Mouse (Mus musculus) lung, embryonic 14.5 days (tissue): ENCODE data around the gene Bmp8b. TPM values are rescaled to one million over a fixed set of nuclear protein-coding genes. Genes with fewer than 3 reads are reported as not detected.
"Not testable (repeated sequence)": the region's sequence is repeated elsewhere in the genome, so short reads cannot be mapped to it uniquely, and the experiment has no call there.

Experiments used
- ATAC-seq: fragments of 200-750 bp; cut with Nextera tagmentation; 2 replicates; pipeline ENCODE4 v1.8.0; 2017; ENCODE audit warnings: mild to moderate bottlenecking, moderate TSS enrichment, moderate library complexity; ENCODE audit not compliant: insufficient read depth
- DNase-seq: peaks from one replicate; pipeline ENCODE4 v3.0.0-alpha.2; 2015
- H3K27ac ChIP-seq: fragments of 300-500 bp; sonication (generic); 2 replicates; pipeline ENCODE4 v1.5.1; 2014; ENCODE audit warnings: low read depth, mild to moderate bottlenecking, moderate library complexity
- H3K27me3 ChIP-seq: fragments of 300-500 bp; sonication (generic); 2 replicates; pipeline ENCODE4 v1.6.1; 2014; ENCODE audit warnings: low read length, control low read depth; ENCODE audit not compliant: insufficient read depth
- H3K36me3 ChIP-seq: fragments of 300-500 bp; sonication (generic); 2 replicates; pipeline ENCODE4 v1.6.1; 2014; ENCODE audit warnings: control low read depth; ENCODE audit not compliant: insufficient read depth
- H3K4me1 ChIP-seq: fragments of 300-500 bp; sonication (generic); 2 replicates; pipeline ENCODE4 v1.6.1; 2014; ENCODE audit warnings: antibody characterized with exemption, control low read depth; ENCODE audit not compliant: insufficient read depth
- H3K4me2 ChIP-seq: fragments of 300-500 bp; sonication (generic); 2 replicates; pipeline ENCODE4 v1.6.1; 2014; ENCODE audit warnings: mild to moderate bottlenecking
- H3K4me3 ChIP-seq: fragments of 300-500 bp; sonication (generic); 2 replicates; pipeline ENCODE4 v1.5.1; 2014; ENCODE audit warnings: low read depth, low read length
- H3K9ac ChIP-seq: fragments of 300-500 bp; sonication (generic); 2 replicates; pipeline ENCODE4 v1.6.1; 2014
- H3K9me3 ChIP-seq: fragments of 300-500 bp; sonication (generic); 2 replicates; pipeline ENCODE4 v1.6.1; 2016; ENCODE audit warnings: low read depth, low read length, control low read depth
- CTCF ChIP-seq: IDR thresholded peaks from 2 replicates; pipeline ENCODE4 v1.5.1; 2016; ENCODE audit warnings: antibody characterized with exemption, low read depth
- WGBS: fragments of 180-500 bp; shearing (Covaris S2); extraction: QIAGEN DNeasy Blood & Tissue Kit; methylation state at CpG from one replicate; pipeline ENCODE4 v1.1.7; 2014; 5-methylcytosine and 5-hydroxymethylcytosine counted together
- polyA plus RNA-seq: library from polyadenylated mRNA; unstranded; fragments of >200 nt; fragmentation: Nextera tagmentation; extraction: Ambion mirVana; gene quantifications from 2 replicates; pipeline ENCODE4 v1.2.1, GENCODE M21; 2014

The Bmp8b gene
- polyA plus RNA-seq, 1 experiment from 2014 or later: 0.79 TPM

DNA sequence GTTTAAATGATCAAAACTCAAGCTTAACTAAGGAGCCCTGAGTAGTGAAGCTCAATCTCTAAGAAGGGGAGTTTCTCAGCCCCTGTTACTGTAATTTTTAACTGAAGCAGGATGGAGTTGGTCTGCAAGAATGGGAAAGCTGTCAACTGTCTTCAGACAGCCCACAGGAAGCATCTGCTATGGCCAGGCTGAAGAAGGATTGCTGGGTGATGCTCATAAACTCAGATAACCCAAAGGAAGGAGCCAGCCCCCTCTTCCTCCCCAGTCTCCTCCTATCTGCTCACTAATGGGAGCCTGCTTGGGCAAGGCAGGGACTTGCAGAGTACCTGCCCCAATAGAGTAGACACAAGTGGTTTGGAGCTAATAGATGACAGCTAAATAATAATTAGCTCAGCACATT is 50.9 kb downstream of the Bmp8b start:
- no peaks in the 10 kb centered on the region for H3K9me3 ChIP-seq
- H3K4me3 ChIP-seq: no peak overlapping the region
- no peaks in the 10 kb centered on the region for H3K4me1 ChIP-seq
- ATAC-seq (no peak), DNase-seq (no peak)
- H3K4me2 ChIP-seq: no peak overlapping the region
- H3K27ac ChIP-seq: no peak overlapping the region
- no peak overlapping the region for H3K9ac ChIP-seq
- H3K36me3 ChIP-seq: no peaks in the 10 kb centered on the region
- TF ChIP-seq CTCF: no peak
- H3K27me3 ChIP-seq: no peaks in the 10 kb centered on the region

DNA sequence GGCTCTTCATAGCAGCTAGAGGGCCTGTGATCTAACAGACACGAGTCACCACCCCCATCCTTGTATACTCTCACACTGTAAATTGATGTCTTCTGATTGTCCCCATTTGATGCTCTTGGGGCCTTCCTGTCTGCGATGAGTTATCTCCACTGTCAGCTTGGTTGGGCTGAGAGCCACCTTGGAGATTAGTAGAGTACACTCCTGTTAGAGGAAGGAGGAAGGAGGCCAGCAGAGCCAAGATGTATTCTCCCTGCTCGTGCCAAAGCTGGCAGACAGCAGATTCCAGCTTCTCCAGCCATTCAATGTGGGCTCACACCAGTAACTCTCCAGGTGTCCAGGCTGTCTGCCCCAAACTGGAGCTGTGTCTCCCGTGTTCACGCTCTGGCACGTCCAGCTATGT is 55.6 kb downstream of the Bmp8b start:
- Histone ChIP-seq H3K4me1 (no peaks in the 10 kb centered on the region), H3K27ac (no peak overlapping the region), H3K9me3 (no peaks in the 10 kb centered on the region), H3K4me2 (no peak overlapping the region), H3K9ac (no peak overlapping the region), H3K27me3 (no peaks in the 10 kb centered on the region), H3K4me3 (no peak overlapping the region), H3K36me3 (no peaks in the 10 kb centered on the region)
- DNase-seq (no peak), ATAC-seq (no peak)
- TF ChIP-seq CTCF: no peak
- WGBS: 67% methylated on average over 6 of the region's 6 CpGs

DNA sequence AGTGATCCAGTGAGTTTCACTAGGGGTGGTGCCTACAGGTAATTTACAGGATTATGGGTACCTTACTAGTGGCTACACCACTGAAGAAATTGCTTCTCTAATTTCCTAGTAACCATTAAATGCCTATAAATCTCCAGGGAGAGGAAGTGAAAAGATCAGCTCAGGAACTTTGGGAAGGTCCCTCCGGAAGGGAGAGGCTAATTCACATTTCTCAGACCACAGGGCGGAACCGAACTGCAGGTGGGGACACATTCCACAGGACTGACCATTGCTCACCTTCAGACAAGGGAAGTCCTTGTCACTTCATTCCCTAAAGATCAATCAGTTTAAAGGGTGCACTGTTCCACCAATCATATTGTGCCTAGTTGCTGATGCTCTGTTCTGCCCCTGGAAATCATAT is 56.3 kb downstream of the Bmp8b start:
- not testable (repeated sequence) for H3K4me3 ChIP-seq, H3K4me1 ChIP-seq, H3K9me3 ChIP-seq, H3K36me3 ChIP-seq, H3K27ac ChIP-seq, DNase-seq, H3K27me3 ChIP-seq, H3K9ac ChIP-seq, H3K4me2 ChIP-seq, ATAC-seq
- WGBS: 80% methylated on average over 3 of the region's 3 CpGs

DNA sequence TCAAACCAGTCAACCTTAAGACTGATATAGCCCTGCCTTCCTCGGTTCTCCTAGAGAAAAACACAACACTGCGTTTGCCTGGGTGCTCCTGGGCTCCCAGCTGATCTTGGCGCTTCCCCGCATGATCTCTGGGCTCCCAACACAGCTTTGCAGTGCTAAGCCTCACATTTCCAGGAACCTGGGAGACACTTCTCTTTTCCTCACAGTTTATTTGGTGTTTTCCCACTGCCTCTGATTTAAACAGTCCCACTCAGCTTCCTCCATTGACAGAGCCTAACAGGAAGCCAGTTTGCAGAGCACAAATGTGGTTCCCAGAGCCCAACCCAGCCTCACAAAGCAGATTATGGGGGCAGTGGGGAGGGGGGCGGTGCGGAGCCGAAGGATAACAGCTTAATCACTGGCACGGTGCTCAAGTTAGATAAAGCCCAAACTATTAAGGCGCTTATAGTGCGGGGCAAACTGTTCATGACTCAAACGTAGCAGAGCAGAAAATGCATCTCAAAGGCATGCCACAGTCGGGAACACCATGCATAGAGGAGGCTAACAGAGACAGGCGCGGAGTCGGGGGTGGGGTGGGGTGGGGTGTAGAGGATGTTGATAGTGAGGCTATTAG is 57.4 kb downstream of the Bmp8b start:
- ATAC-seq (no peak), DNase-seq (peak; percentile 5)
- H3K27ac ChIP-seq: no peak overlapping the region
- no peak overlapping the region for H3K9ac ChIP-seq
- 12% methylated on average over 15 of the region's 15 CpGs for WGBS
- no peaks in the 10 kb centered on the region for H3K36me3 ChIP-seq
- no peaks in the 10 kb centered on the region for H3K4me1 ChIP-seq
- no peak overlapping the region for H3K4me3 ChIP-seq
- H3K27me3 ChIP-seq: no peaks in the 10 kb centered on the region
- peak overlapping the region; percentile 27; the same call in 1 of the 2 replicates for H3K4me2 ChIP-seq
- TF ChIP-seq CTCF: no peak
- H3K9me3 ChIP-seq: no peaks in the 10 kb centered on the region

DNA sequence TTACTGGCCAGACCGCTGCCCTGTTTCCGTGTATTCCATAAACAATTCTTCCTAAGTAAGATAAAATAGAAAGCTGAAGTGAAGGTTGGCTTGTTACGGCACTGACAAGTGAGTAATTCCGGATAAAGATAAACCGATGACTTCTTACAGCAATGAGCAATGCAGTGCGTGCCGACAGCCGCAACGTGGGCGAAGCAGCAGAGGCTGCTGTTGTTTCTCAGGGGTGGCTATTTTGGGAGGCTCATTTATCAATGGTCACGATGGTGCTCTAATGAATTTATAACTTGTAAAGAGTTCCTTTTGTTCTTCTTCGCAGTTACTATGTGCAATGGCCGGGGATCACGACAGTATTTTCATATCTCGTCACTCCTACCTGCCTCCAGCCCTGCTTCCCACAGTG is 59.2 kb downstream of the Bmp8b start:
- H3K27me3 ChIP-seq: no peaks in the 10 kb centered on the region
- H3K9ac ChIP-seq: no peak overlapping the region
- no peak for ATAC-seq
- no peak overlapping the region for H3K4me3 ChIP-seq
- 58% methylated on average over 15 of the region's 15 CpGs for WGBS
- H3K27ac ChIP-seq: no peak overlapping the region
- H3K9me3 ChIP-seq: no peaks in the 10 kb centered on the region
- TF ChIP-seq CTCF: no peak
- H3K4me2 ChIP-seq: no peak overlapping the region
- H3K36me3 ChIP-seq: no peaks in the 10 kb centered on the region
- DNase-seq: no peak
- no peaks in the 10 kb centered on the region for H3K4me1 ChIP-seq

DNA sequence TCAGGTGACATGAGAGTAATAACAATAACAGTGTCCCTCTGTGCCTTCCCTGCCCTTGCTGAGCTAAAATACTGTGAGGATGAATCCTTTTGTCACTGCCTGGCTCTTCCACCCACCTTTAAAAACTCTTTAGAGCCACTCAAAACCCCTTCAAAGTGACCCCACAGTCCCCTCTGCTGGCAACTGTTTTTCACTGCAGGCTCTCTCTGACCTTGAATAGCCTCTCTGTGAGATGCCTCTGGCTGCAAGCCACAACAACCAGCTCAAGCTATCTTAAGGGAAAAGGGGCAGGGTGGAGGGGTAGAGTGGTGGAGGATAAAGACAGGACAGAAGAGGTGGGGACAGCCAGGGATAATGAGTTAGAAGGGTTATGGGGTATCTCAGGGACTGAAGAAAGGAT is 66.8 kb downstream of the Bmp8b start:
- Histone ChIP-seq H3K27ac (no peak overlapping the region), H3K36me3 (no peaks in the 10 kb centered on the region)

More for the DNA sequence above, 66.8 kb downstream of the Bmp8b start:
- DNase-seq (no peak), ATAC-seq (no peak)
- H3K4me3 ChIP-seq: no peak overlapping the region
- no peaks in the 10 kb centered on the region for H3K4me1 ChIP-seq
- H3K27me3 ChIP-seq: peaks cover 4% of the 10 kb centered on the region; the same call in 1 of the 2 replicates
- H3K9ac ChIP-seq: no peak overlapping the region
- no peak for TF ChIP-seq CTCF
- no peak overlapping the region for H3K4me2 ChIP-seq
- no peaks in the 10 kb centered on the region for H3K9me3 ChIP-seq

Other genes with a start within 250 kb of the Bmp8b start
- 79.9 and 80.6 TPM in 2 replicates for gene Cap1, start 219.1 kb upstream of the Bmp8b start, polyA plus RNA-seq
- gene Mfsd2a, start 144.0 kb upstream of the Bmp8b start, polyA plus RNA-seq: 1.1 and 1.4 TPM in 2 replicates
- 15.2 and 16.5 TPM in 2 replicates for gene Mycl, start 109.5 kb upstream of the Bmp8b start, polyA plus RNA-seq
- 16.4 and 20.9 TPM in 2 replicates for gene Trit1, start 88.6 kb upstream of the Bmp8b start, polyA plus RNA-seq
- gene Oxct2b, start 11.1 kb downstream of the Bmp8b start, polyA plus RNA-seq: not detected in 2 replicates
- gene Ppie, start 34.8 kb downstream of the Bmp8b start, polyA plus RNA-seq: 109 and 110 TPM in 2 replicates
- 0.23 and 0.37 TPM in 2 replicates for gene Hpcal4, start 78.1 kb downstream of the Bmp8b start, polyA plus RNA-seq
- 0.20 TPM in 1 of 2 replicates, not detected in the other for gene Nt5c1a, start 96.3 kb downstream of the Bmp8b start, polyA plus RNA-seq
- gene Heyl, start 128.4 kb downstream of the Bmp8b start, polyA plus RNA-seq: 34.9 and 36.9 TPM in 2 replicates
- gene Pabpc4, start 157.2 kb downstream of the Bmp8b start, polyA plus RNA-seq: 46.1 and 50.0 TPM in 2 replicates
- not detected in 2 replicates for gene Oxct2a, start 218.5 kb downstream of the Bmp8b start, polyA plus RNA-seq
- gene Bmp8a, start 238.1 kb downstream of the Bmp8b start, polyA plus RNA-seq: 0.11 and 0.30 TPM in 2 replicates